Mouse (Mus musculus): Measurements from ENCODE around the gene Gli3. TPM values are rescaled to one million over a fixed set of nuclear protein-coding genes. Genes with fewer than 3 reads are reported as not detected.

Gli3 gene
- total and polyA plus RNA-seq, 2 experiments, result 0.15 to 0.37 TPM

DNA sequence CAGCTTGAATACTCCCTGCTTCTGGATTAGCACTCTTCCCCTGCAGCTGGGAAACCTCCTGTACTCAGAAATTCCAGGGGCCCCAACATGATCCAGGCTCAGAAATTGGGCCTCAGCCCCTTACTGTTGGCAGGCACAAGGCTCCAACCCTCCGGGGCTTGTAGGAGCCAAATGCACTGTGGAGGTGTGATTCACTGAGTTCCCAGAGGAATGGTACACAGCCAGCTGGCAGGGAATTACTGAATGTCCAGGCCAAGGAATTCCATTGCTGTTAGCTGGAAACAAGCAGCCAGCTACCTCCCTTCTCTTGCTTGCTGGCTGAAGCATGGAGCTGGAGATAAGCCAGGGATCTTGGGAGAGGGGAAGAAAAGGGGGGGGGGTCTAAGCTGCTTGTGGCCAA is 278.7 kb downstream of the Gli3 start:
- H3K27ac ChIP-seq (replicated peaks; ENCODE audit: insufficient read depth, low read depth, low read length), result no peak overlapping the region
- no peak overlapping the region for H3K4me3 ChIP-seq (ENCODE audit: insufficient read depth, low read depth, low read length)
- H3K9ac ChIP-seq (ENCODE audit: low read depth, low read length), result no peak overlapping the region
- TF ChIP-seq CTCF (IDR thresholded peaks at IDR 0.05; ENCODE audit: low read depth, low read length) (no peak), POLR2A (IDR thresholded peaks at IDR 0.05; ENCODE audit: extremely low read depth, insufficient read depth, low read length) (no peak)
- H3K79me2 ChIP-seq (ENCODE audit: control insufficient read depth, insufficient read depth, low read length), result no peaks in the 10 kb centered on the region
- no peaks in the 10 kb centered on the region for H3K27me3 ChIP-seq (ENCODE audit: control insufficient read depth, insufficient read depth, low read length)
- no peaks in the 10 kb centered on the region for H3K4me1 ChIP-seq (ENCODE audit: control insufficient read depth, insufficient read depth, low read length)
- H3K36me3 ChIP-seq (ENCODE audit: control insufficient read depth, insufficient read depth, low read length), result no peaks in the 10 kb centered on the region
- peak; percentile 19 for DNase-seq (ENCODE audit: extremely low read depth, low read depth, low spot score)
- WGBS, result 54% methylated on average over 1 of the region's 1 CpGs

DNA sequence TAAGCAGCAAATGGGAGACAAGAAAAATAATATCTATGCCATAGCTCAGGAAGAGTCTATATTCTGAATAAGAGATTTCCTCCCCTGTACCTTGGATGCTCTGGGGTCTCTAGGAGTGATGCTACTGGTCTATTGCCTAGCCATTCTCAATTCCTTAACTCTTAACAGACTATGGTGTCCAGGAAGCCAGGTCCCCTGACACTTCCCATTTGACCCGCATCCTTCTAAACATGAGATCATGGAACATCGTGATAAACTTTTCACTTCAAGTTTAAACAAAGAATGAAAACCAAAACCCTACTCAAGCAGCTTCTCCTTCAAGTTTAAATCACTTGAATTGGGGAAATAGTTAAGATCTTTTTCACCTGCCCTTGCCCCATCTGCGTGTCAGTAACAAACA is 279.3 kb downstream of the Gli3 start:
- Histone ChIP-seq H3K27me3 (ENCODE audit: control insufficient read depth, insufficient read depth, low read length) (no peaks in the 10 kb centered on the region), H3K79me2 (ENCODE audit: control insufficient read depth, insufficient read depth, low read length) (no peaks in the 10 kb centered on the region), H3K36me3 (ENCODE audit: control insufficient read depth, insufficient read depth, low read length) (no peaks in the 10 kb centered on the region), H3K27ac (replicated peaks; ENCODE audit: insufficient read depth, low read depth, low read length) (no peak overlapping the region), H3K9ac (ENCODE audit: low read depth, low read length) (no peak overlapping the region), H3K4me3 (ENCODE audit: insufficient read depth, low read depth, low read length) (no peak overlapping the region), H3K4me1 (ENCODE audit: control insufficient read depth, insufficient read depth, low read length) (no peaks in the 10 kb centered on the region)
- TF ChIP-seq CTCF (IDR thresholded peaks at IDR 0.05; ENCODE audit: low read depth, low read length) (no peak), POLR2A (IDR thresholded peaks at IDR 0.05; ENCODE audit: extremely low read depth, insufficient read depth, low read length) (no peak)
- WGBS, result 78% methylated on average over 3 of the region's 3 CpGs
- no peak for DNase-seq (ENCODE audit: extremely low read depth, low read depth, low spot score)

DNA sequence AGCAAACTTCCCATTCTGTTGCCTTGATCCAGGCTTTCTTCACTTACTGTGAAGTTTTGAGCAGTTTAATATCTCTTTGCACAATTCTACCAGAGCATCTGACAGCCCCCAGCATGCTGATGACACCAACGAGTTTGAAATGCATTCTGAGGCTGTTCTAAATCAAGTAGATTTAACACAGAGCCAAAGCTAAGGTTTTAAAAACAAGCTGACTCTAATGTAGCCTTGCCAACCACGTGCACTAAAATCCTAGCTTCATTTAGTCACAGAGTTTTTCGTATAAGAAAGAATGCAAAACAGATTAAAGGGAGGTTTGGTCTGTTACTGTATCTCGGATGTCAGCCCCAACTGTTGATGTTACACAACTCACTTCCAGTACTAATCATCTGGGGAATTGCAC is 279.7 kb downstream of the Gli3 start:
- Histone ChIP-seq H3K27me3 (ENCODE audit: control insufficient read depth, insufficient read depth, low read length) (no peaks in the 10 kb centered on the region), H3K79me2 (ENCODE audit: control insufficient read depth, insufficient read depth, low read length) (no peaks in the 10 kb centered on the region), H3K27ac (replicated peaks; ENCODE audit: insufficient read depth, low read depth, low read length) (no peak overlapping the region), H3K4me1 (ENCODE audit: control insufficient read depth, insufficient read depth, low read length) (no peaks in the 10 kb centered on the region), H3K4me3 (ENCODE audit: insufficient read depth, low read depth, low read length) (no peak overlapping the region), H3K36me3 (ENCODE audit: control insufficient read depth, insufficient read depth, low read length) (no peaks in the 10 kb centered on the region), H3K9ac (ENCODE audit: low read depth, low read length) (no peak overlapping the region)
- DNase-seq (ENCODE audit: extremely low read depth, low read depth, low spot score), result no peak
- TF ChIP-seq POLR2A (IDR thresholded peaks at IDR 0.05; ENCODE audit: extremely low read depth, insufficient read depth, low read length), result no peak
- TF ChIP-seq CTCF (IDR thresholded peaks at IDR 0.05; ENCODE audit: low read depth, low read length), result no peak
- 57% methylated on average over 4 of the region's 4 CpGs for WGBS

DNA sequence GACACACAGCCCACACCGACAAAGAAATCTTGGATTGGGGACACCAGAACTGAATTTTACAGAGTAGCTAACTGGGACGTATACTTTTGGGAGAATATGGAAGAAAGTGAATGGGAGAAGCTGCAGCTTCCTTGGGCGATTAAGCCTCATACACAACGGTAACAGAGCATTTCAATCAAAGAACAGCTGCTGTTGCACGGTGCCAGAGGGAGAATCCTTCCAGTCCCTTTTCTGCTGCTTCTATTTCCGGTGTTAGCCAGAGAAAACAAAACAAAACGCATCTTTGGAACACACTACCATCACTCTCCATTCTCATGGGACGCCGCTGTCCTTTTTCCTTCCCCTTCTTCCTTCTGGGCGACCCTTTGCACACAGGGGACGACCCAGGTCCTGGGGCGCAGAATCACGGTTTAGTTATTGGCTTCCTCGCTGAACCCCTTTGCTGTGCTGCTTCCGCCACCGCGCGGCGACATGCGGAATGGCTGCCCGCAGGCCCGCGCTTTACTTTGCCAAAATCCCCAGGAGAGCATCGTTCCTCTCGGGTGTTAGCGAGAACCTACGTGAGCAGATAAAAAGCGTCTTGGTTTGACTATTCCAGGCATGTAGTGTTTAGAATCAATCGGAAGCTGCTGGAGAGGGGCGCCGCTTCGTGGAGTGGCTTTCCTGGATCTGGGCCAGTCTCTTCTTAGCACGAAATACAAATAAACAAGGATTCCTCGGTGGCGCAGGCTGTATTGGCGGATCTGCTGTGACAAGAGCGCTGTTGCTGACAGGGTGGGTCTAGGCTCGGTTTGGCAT is 296.0 kb downstream of the Gli3 start:
- H3K4me3 ChIP-seq (ENCODE audit: insufficient read depth, low read depth, low read length), result no peak overlapping the region
- no peaks in the 10 kb centered on the region for H3K36me3 ChIP-seq (ENCODE audit: control insufficient read depth, insufficient read depth, low read length)
- whole genome bisulfite sequencing, result 7% methylated on average over 38 of the region's 38 CpGs
- no peak overlapping the region for H3K9ac ChIP-seq (ENCODE audit: low read depth, low read length)
- peaks cover 4% of the 10 kb centered on the region for H3K4me1 ChIP-seq (ENCODE audit: control insufficient read depth, insufficient read depth, low read length)
- no peaks in the 10 kb centered on the region for H3K27me3 ChIP-seq (ENCODE audit: control insufficient read depth, insufficient read depth, low read length)
- H3K27ac ChIP-seq (replicated peaks; ENCODE audit: insufficient read depth, low read depth, low read length), result no peak overlapping the region
- DNase-seq (ENCODE audit: extremely low read depth, low read depth, low spot score), result peak; percentile 14
- TF ChIP-seq POLR2A (IDR thresholded peaks at IDR 0.05; ENCODE audit: extremely low read depth, insufficient read depth, low read length) (no peak), CTCF (IDR thresholded peaks at IDR 0.05; ENCODE audit: low read depth, low read length) (peak; percentile 91)
- H3K79me2 ChIP-seq (ENCODE audit: control insufficient read depth, insufficient read depth, low read length), result no peaks in the 10 kb centered on the region

DNA sequence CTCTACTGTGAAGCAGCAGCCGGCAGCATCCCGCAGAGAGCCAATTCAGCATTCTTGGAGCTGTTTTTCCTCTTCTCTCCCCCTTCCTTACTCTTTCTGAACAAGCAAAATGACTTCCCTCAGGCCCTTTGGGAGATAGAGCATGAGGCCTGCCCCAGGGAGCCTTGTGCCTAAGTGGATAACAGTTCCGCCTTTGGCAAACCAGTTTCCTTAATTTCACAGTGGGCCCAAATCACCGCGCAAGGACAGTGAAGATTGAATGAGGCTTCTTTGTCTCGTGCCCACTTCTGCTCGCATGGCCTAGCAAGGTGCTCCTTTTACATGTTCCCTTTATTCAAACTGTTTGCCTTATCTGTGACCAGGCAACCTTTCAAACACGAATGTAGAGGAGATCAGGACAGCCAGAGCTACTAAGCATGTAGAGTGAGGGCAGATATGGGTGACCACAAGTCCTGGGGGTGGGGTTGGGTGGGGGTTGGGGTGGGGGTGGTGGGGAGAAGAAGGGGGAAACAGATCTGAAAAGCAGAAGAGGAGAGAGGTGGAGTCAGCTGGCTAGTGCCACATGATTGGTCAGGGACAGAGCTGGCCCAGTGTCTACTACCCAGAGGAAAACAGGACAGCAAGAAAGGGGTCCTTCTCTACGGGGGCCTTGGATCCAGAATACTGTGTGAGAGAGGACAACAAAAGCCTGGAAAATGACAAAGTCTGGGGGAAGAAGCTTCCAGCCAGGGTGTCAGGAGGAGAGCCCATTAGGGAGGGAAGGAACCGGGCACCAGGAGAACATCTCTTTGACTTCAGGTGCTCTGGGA is 296.8 kb downstream of the Gli3 start:
- Histone ChIP-seq H3K36me3 (ENCODE audit: control insufficient read depth, insufficient read depth, low read length) (no peaks in the 10 kb centered on the region), H3K27me3 (ENCODE audit: control insufficient read depth, insufficient read depth, low read length) (no peaks in the 10 kb centered on the region), H3K9ac (ENCODE audit: low read depth, low read length) (no peak overlapping the region), H3K27ac (replicated peaks; ENCODE audit: insufficient read depth, low read depth, low read length) (no peak overlapping the region), H3K4me1 (ENCODE audit: control insufficient read depth, insufficient read depth, low read length) (peaks cover 4% of the 10 kb centered on the region), H3K4me3 (ENCODE audit: insufficient read depth, low read depth, low read length) (no peak overlapping the region), H3K79me2 (ENCODE audit: control insufficient read depth, insufficient read depth, low read length) (no peaks in the 10 kb centered on the region)
- 42% methylated on average over 10 of the region's 10 CpGs for whole genome bisulfite sequencing
- TF ChIP-seq CTCF (IDR thresholded peaks at IDR 0.05; ENCODE audit: low read depth, low read length) (no peak), POLR2A (IDR thresholded peaks at IDR 0.05; ENCODE audit: extremely low read depth, insufficient read depth, low read length) (no peak)
- no peak for DNase-seq (ENCODE audit: extremely low read depth, low read depth, low spot score)
